Mouse (Mus musculus) frontal cortex, adult (tissue): ENCODE measurements at regions not wholly inside any gene's neighbourhood (a gene's known extent, or its start where the extent isn't known, plus 50 kb on each side); places are given as distances from the start of the nearest gene placed in this dataset.

Experiments
- ATAC-seq: cut with Nextera tagmentation; 2 replicates; pipeline ENCODE4 v1.9.2; 2017; ENCODE audit warnings: mild to moderate bottlenecking, moderate library complexity, mixed read lengths; ENCODE audit not compliant: low TSS enrichment

GRCm38 (mm10) chr4:97132650-97133049, 50.3 kb downstream of the Gm10192 start:
- no peak for ATAC-seq

GRCm38 (mm10) chr4:97127780-97128179, 55.2 kb downstream of the Gm10192 start:
- peak; percentile 95 for ATAC-seq

DNA sequence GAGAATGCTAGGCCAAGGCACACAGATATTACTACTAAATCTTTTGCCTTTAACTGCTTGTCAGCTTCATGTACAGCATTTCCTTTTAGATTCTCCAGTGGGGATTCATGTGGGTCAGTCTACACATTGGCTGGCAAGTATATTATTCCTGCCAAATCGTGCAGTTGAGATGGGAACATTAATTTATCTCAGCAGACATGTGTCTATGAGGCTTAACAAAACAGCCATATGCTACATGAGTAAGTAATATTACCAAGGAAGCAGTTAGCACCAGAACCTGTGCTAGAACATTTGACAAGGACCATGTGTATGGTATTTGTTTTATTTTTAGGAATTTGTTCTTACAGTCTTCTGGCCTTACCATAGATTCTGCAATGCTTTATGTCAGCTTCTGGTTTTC, 59.1 kb downstream of the Gm10192 start:
- no peak for ATAC-seq

GRCm38 (mm10) chr4:97121952-97122351, 61.0 kb downstream of the Gm10192 start:
- ATAC-seq: no peak

GRCm38 (mm10) chr4:97119459-97119858, 63.5 kb downstream of the Gm10192 start:
- peak; percentile 67 for ATAC-seq

GRCm38 (mm10) chr4:97117016-97117415, 66.0 kb downstream of the Gm10192 start:
- ATAC-seq: no peak

GRCm38 (mm10) chr4:97102752-97103052, 80.3 kb downstream of the Gm10192 start:
- no peak for ATAC-seq

- ATAC-seq: no peak
Measured at GRCm38 (mm10) chr4:97101911-97102751, 80.8 kb downstream of the Gm10192 start.

GRCm38 (mm10) chr4:97099721-97100120, 83.2 kb downstream of the Gm10192 start:
- no peak for ATAC-seq

DNA sequence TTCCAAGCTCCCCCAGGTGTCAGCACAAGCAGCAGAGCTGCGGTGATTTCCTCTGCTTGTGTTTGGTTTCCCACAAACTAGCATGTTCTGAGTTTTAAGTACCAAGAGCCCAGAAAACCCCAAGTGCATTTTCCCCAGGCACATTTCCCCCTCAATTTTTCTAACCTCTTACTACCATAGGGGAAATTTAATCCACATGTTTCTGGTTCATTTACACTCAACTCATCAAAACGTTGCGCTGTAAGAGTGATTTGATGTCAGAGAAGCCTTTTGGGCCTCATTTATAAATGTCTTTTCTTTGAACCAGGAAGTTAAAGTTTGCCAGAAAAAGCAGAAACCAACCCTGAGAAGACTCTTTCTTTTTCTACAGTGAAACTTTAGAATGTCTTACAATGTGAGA, 89.4 kb downstream of the Gm10192 start:
- no peak for ATAC-seq

DNA sequence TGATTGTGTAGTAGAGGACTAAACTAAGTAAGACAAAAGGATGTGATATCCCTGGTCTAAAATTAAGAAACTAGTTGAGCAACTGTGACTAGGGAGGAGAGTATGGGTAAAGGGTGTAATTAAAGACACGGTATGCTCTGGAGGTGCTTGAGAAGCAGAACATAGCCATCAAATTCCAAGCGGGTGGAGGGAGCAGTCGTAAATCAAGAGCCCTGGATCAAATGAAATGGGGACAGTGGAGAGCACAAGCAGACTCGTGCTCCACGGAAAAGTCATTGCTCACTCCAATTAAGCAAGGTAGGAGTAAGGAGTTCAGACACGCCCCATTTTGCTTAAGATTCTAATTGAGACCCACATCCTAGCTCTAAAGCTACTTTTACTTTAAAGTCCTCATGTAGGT, 132.2 kb downstream of the Gm10192 start:
- ATAC-seq: no peak

DNA sequence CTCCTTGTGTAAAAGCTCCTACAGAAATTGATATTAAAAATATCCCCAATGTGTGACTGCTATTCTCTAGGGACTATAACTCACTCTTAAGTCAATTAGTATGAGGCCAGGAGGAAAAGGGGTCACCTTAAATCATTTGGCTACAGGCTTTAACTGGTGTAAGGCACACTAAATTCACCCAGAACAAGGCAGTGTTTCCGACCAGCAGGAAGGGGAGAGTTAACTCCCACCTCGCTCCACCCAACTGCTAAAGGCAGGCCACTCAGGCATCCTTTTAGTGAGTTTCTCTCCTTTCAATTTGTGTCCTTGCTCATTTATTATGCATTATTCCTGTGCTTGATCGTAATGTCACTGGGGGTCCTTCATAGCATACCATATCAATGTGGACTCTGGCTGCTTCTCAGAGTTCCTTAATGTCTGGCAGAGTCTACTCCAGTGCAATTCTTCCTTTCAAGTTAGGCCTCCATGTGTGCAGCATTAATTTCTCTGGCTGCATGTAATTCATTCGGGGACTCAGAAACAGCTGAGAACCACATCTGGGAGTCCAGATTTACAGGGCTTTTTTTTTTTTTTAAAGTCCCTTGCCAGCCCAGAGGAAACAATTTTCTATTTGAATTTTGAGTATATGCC, 133.8 kb downstream of the Gm10192 start:
- ATAC-seq: no peak

GRCm38 (mm10) chr4:97037693-97038348, 145.1 kb downstream of the Gm10192 start:
- ATAC-seq: peak; percentile 98

- no peak for ATAC-seq
Measured at GRCm38 (mm10) chr4:97028938-97029337, 154.0 kb downstream of the Gm10192 start.

- no peak for ATAC-seq
Measured at GRCm38 (mm10) chr4:97025446-97026040, 157.4 kb downstream of the Gm10192 start.

- ATAC-seq: no peak
Measured at GRCm38 (mm10) chr4:97001321-97001720, 181.6 kb downstream of the Gm10192 start.

DNA sequence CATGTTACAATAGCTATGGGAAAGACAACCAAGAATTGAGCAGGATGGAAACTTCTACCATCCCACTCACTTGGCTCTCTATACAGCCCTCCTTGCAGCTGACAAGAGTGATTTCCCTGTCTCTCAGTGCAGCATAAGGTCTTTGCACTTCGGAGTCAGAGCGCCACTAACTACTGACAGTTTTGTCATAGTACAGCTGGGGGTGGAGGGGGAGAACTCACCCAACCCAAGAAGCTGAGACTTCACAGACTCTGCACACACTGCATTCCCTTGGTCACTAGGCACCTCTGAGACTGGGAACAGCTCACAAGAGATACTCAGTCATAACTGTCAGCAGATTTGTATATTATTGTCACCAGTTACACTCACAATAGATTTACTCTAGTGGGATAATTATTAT, 195.3 kb upstream of the Gm12695 start:
- peak; percentile 92 for ATAC-seq

DNA sequence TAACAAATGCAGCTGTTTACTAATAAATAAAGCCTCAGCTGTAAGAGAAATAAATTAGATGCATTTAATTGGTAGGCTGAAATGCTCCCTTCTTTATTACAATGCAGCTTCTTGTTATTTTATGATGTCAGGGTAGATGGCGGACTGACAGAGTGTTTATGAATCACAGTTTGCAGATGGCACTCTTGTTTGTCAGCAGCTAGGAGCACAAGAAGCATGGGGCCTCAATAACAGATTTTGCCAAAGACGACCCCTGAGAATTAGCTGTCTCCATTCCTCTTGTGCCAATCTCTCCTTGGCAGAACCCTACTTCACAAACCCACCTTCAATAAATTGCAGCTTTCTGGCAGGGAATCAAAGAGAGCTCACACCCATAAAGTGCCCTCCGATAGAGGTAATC, 194.9 kb upstream of the Gm12695 start:
- ATAC-seq: no peak

- ATAC-seq: no peak
Measured at GRCm38 (mm10) chr4:96974935-96975334, 189.9 kb upstream of the Gm12695 start.

GRCm38 (mm10) chr4:96973804-96974203, 188.8 kb upstream of the Gm12695 start:
- ATAC-seq: no peak

GRCm38 (mm10) chr4:96969199-96969598, 184.2 kb upstream of the Gm12695 start:
- ATAC-seq: peak; percentile 72

DNA sequence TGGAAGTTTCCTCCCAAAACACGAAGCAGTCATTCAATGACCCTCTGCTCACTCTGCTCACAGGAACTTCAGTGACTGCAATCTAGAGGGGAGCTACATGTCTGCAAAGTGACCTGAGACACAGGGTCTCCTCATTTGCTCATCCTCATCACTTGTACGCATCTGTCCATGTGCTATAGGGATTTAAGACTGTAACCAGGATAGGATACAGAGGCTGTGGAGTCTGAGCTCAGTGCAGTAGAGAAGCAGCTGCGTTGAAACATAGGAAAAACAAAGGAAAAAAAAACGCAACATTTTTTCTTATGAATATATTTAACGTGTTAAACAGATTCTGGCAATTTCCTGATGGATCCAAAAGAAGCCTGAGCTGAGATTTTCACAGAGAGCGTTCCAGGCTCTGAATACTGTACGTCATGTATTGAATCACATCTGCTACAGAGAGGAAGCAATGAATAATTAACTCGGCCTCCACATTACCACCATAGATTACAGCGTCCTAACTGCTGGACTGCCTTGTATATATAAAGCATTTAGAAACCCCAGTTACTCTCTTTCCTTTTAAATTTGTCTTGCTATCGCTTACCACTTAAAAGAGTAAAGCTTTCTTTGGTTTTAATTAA, 183.7 kb upstream of the Gm12695 start:
- peak; percentile 94 for ATAC-seq
